Mouse (Mus musculus) frontal cortex, postnatal 10 days (tissue): ENCODE results near the gene Tnfrsf17.
"Not testable (repeated sequence)": the region's sequence is repeated elsewhere in the genome, so short reads cannot be mapped to it uniquely, and the experiment has no call there.

Source experiments
- DNase-seq, 2 experiments: peaks; one replicate each; pipeline ENCODE4 v3.0.0; 2022; ENCODE audit warnings: low spot score in 2 of 2, mixed read lengths in 1 of 2

Tnfrsf17 gene

GRCm38 (mm10) chr16:11343292-11343815, 29.7 kb downstream of the Tnfrsf17 start:
- DNase-seq, result no peak

GRCm38 (mm10) chr16:11351903-11352302, 38.3 kb downstream of the Tnfrsf17 start:
- DNase-seq, result no peak

- no peak for DNase-seq
Measured at GRCm38 (mm10) chr16:11359173-11359572, 45.6 kb downstream of the Tnfrsf17 start.

GRCm38 (mm10) chr16:11359919-11360318, 46.3 kb downstream of the Tnfrsf17 start:
- DNase-seq, result no peak

GRCm38 (mm10) chr16:11360576-11360975, 47.0 kb downstream of the Tnfrsf17 start:
- DNase-seq, result not testable (repeated sequence)

- no peak for DNase-seq
Measured at GRCm38 (mm10) chr16:11365626-11366025, 52.0 kb downstream of the Tnfrsf17 start.

- DNase-seq, result no peak
Measured at GRCm38 (mm10) chr16:11366851-11367250, 53.2 kb downstream of the Tnfrsf17 start.

- no peak for DNase-seq
Measured at GRCm38 (mm10) chr16:11368412-11368811, 54.8 kb downstream of the Tnfrsf17 start.

GRCm38 (mm10) chr16:11369162-11369561, 55.5 kb downstream of the Tnfrsf17 start:
- DNase-seq, result no peak

GRCm38 (mm10) chr16:11369642-11370041, 56.0 kb downstream of the Tnfrsf17 start:
- no peak for DNase-seq
